Mouse (Mus musculus): Measurements from ENCODE around the gene Lpgat1. TPM values are rescaled to one million over a fixed set of nuclear protein-coding genes. Genes with fewer than 3 reads are reported as not detected.

Gene Lpgat1
- polyA plus RNA-seq (2012; rRNA removed): 10.3 and 26.6 TPM in 2 replicates

GRCm38 (mm10) chr1:191717601-191718498, at the start of gene Lpgat1:
Lpgat1 (plus strand) TSS chr1:191717834.
- 1% methylated on average over 86 of the region's 113 CpGs for WGBS
- no peak for DNase-seq (ENCODE audit: low read depth, low spot score)

- 74% methylated on average over 9 of the region's 9 CpGs for WGBS
- no peak for DNase-seq (ENCODE audit: low read depth, low spot score)
These were observed 49.6 kb upstream of the Lpgat1 start for GRCm38 (mm10) chr1:191668030-191668429.

GRCm38 (mm10) chr1:191674071-191674470, 43.6 kb upstream of the Lpgat1 start:
- no peak for DNase-seq (ENCODE audit: low read depth, low spot score)
- WGBS: 75% methylated on average over 5 of the region's 5 CpGs

DNA sequence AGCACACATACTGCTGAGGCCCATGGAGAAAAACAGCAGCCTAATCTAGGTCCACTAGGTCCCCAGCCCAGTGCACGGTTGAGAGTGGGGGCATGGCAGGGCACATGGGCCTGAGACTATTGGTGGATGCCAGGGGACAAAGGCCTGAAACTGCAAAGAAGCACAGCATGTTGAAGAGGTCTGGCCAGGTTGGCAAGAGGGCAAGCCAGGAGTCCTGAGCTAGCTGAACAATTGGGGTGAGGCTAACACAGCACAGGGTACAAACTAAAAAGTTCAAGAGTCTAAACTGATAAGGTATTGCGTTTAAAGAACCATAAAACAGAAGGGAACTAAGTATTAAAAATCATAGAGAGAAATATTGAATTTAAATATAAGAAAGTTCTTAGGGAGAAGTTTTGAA, 36.0 kb upstream of the Lpgat1 start:
- no peak for DNase-seq (ENCODE audit: low read depth, low spot score)
- 34% methylated on average over 2 of the region's 2 CpGs for WGBS

GRCm38 (mm10) chr1:191687531-191687930, 30.1 kb upstream of the Lpgat1 start:
- 92% methylated on average over 7 of the region's 7 CpGs for WGBS
- no peak for DNase-seq (ENCODE audit: low read depth, low spot score)

DNA sequence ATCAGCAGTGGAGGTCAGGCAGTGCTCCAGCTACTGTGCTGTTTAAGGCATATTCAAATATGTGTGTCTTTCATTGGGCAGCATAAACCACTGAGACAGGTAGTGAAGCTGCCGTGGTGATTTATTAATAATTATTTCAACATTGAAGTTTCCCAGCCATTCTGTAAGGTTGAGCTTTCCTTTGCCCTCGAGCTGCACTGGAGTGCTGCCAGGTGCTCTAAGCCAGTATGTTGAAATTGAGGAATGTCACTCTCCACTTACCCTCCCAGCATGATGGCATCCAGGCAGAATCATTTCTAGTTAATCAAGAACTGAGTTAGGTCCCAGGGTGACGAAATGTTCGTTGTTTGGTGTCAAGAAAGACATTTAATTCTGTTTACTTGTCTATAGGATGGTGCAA, 24.4 kb upstream of the Lpgat1 start:
- DNase-seq (ENCODE audit: low read depth, low spot score): no peak
- WGBS: 24% methylated on average over 4 of the region's 4 CpGs

- WGBS: 49% methylated on average over 1 of the region's 1 CpGs
- DNase-seq (ENCODE audit: low read depth, low spot score): no peak
These were observed 19.3 kb upstream of the Lpgat1 start for GRCm38 (mm10) chr1:191698253-191698795.

DNA sequence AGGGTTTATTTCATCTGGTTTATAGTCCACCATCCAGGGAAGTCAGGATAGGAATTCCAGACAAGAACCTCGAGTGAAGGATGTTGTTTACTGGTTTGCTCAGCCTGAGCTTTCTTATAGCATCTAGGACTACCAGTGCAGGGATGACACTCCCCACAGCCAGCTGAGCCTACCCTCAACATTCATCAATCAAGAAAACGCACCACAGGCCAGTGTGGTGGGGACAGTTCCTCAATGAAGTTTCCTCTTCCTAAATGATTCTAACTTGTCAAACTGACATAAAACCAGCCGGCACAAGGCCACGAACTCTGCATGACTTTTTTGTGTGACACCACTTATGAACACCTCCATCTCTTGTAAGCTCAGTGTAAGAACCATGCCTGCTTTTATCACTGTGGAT, 13.1 kb upstream of the Lpgat1 start:
- WGBS: 59% methylated on average over 4 of the region's 4 CpGs
- DNase-seq (ENCODE audit: low read depth, low spot score): no peak

GRCm38 (mm10) chr1:191706541-191707078, 11.0 kb upstream of the Lpgat1 start:
- no peak for DNase-seq (ENCODE audit: low read depth, low spot score)
- 48% methylated on average over 3 of the region's 3 CpGs for WGBS

DNA sequence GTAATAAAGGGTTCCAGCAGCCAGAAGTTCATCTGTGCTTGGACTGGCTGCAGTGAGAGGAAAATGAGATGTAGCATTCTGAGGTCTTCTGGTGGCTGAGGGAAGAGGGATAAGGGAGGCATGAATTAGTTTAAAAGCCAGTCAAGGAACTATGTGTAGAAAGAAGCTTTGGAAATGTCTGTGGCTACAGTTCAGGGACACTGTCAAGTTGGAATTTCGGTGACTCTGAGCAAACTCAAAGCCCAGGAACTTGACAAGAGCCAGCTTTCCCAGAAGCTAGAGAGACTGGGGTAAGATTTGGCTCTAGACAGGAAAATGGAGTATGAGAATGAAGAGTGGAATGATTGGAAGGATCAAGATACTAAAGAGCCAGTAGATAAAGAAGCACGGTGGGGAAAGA, 7.8 kb upstream of the Lpgat1 start:
- 77% methylated on average over 2 of the region's 2 CpGs for WGBS
- no peak for DNase-seq (ENCODE audit: low read depth, low spot score)

- WGBS: 71% methylated on average over 4 of the region's 4 CpGs
- DNase-seq (ENCODE audit: low read depth, low spot score): no peak
These were observed 5.3 kb upstream of the Lpgat1 start for GRCm38 (mm10) chr1:191712224-191712838.

DNA sequence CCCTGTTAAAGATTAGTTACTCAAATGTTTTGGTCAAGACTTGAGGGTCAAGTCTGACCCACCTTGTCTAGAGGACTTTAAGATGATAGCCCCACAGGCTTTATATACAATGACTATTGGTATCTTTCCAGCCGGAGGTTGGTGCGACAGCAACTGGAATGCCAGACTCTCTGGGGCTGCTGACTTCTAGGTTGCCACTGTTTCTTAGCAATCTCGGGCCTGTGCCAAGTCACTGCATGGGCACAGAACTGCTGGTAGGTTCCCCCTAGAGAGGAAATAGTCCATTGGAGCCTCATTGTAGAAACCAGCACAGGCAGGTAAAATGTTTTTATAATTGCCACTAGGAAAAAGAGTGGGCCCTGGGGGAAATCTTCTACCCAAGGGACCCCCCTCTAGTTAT, 3.8 kb upstream of the Lpgat1 start:
- WGBS: 90% methylated on average over 3 of the region's 3 CpGs

DNA sequence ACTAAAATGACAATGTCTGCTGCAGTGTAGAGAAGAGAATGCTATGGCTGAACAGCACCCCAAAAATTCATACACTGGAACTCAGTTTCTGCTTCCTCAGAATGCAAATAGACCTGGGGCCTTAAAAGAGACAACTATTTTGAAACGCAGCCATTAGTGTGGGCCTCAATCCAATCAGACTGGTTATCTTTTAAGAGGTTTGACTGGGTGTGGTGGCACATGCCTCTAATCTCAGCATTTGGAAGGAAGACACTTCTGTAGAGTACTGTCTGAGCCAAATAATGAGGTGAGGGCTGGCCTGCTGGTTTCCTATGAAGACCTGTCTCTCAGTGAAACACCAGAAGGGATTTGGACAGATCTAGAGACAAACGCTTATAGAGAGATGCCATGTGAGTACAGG, 2.5 kb upstream of the Lpgat1 start:
- WGBS: 73% methylated on average over 2 of the region's 2 CpGs
- no peak for DNase-seq (ENCODE audit: low read depth, low spot score)

More for the DNA sequence above, 3.8 kb upstream of the Lpgat1 start:
- DNase-seq (ENCODE audit: low read depth, low spot score): no peak

DNA sequence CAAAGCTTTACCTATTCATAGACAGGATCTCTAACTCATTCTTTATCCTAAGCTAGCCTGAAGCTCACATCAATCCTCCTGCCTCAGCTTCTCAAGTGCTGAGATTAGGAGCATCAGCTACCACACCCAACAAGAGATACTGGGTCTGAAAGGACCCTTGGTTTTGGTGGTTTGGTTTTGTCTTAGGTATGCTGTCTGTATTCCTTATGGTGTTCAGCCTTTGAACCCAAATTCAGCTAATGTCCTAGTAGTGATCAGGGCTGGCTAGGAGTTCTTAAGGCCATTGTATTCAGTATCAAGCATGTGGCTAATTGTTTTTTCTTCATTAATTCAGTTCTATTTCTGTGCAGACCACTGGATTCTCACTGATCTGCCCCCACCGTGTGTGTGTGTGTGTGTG, 493 bp upstream of the Lpgat1 start:
- DNase-seq (ENCODE audit: low read depth, low spot score): no peak
- 0% methylated on average over 1 of the region's 1 CpGs for WGBS

- DNase-seq (ENCODE audit: low read depth, low spot score): no peak
- WGBS: under 1% methylated on average over 63 of the region's 84 CpGs
These were observed 1.1 kb downstream of the Lpgat1 start for GRCm38 (mm10) chr1:191718522-191719281.

DNA sequence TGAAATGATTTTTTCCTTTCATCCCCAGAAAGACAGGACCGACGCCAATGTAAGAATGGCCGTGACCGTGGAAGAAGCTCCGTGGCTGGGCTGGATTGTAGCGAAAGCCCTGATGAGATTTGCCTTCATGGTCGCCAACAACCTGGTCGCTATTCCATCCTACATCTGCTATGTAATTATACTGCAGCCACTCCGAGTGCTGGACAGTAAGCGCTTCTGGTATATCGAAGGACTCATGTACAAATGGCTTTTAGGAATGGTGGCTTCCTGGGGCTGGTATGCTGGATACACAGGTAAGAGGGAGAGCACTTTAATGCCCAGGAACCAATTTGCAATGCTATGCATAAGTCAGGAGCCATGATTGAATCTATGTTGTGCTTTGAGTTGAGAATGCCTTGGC, 1.7 kb downstream of the Lpgat1 start:
- no peak for DNase-seq (ENCODE audit: low read depth, low spot score)
- WGBS: 18% methylated on average over 11 of the region's 11 CpGs

DNA sequence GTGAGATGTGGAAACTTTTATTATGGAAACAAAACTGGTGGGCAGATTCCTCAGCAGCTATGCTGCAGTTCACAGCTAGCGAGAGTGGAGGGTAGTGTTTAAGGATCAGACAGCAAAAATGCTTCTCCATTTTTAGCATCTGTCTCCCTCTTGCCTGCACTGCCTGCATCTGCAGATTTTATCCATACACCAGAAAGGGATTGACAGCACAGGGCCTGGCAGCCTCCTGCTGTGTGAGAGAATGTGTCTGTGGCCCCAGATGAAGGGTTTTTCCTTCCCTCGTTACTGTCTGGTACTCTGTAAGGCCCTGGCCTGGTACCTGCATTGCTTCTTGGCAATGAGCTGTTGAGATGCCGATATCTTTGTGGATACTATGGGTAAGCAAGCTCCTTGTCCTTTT, 2.8 kb downstream of the Lpgat1 start:
- WGBS: 82% methylated on average over 3 of the region's 3 CpGs
- DNase-seq (ENCODE audit: low read depth, low spot score): no peak

GRCm38 (mm10) chr1:191722706-191723105, 5.1 kb downstream of the Lpgat1 start:
- no peak for DNase-seq (ENCODE audit: low read depth, low spot score)
- 94% methylated on average over 4 of the region's 4 CpGs for WGBS

DNA sequence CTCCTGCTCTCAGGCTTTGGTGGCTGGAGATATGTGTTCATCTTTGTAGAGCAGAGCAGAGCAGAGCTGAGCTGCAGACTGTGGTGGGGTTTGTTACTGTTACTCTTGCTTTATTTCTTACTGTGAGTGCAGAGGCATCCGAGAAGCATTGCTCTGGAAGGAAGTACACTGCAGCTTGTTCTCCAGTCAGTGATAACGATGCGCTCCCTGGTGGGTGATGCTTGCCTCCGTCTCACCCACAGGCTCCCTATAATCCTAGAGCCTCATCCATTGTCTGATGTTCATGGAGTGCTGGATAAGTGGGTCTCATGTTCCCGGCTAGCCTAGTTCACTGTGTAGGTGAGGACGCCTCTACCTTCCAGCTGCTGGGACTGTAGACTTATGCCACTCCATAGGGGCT, 6.0 kb downstream of the Lpgat1 start:
- WGBS: 95% methylated on average over 6 of the region's 6 CpGs
- no peak for DNase-seq (ENCODE audit: low read depth, low spot score)
